Mouse (Mus musculus) C2C12 (cell line): ENCODE results near the gene Cnep1r1. TPM values are rescaled to one million over a fixed set of nuclear protein-coding genes. Genes with fewer than 3 reads are reported as not detected.

Experiments
- H3K27me3 ChIP-seq: one replicate; pipeline ENCODE4 v1.6.1; 2011; ENCODE audit not compliant: control insufficient read depth, insufficient read depth, insufficient read length
- H3K36me3 ChIP-seq: one replicate; pipeline ENCODE4 v1.6.1; 2011; ENCODE audit not compliant: control insufficient read depth, insufficient read depth
- H3K4me3 ChIP-seq: one replicate; pipeline ENCODE4 v1.5.1; 2011; ENCODE audit warnings: mild to moderate bottlenecking, control low read depth; ENCODE audit not compliant: poor library complexity, insufficient read depth, severe bottlenecking
- H3K79me2 ChIP-seq: one replicate; pipeline ENCODE4 v1.6.1; 2011; ENCODE audit not compliant: control insufficient read depth, insufficient read depth
- H3K79me3 ChIP-seq: one replicate; pipeline ENCODE4 v1.6.1; 2011; ENCODE audit warnings: low read depth, control low read depth
- H3ac ChIP-seq: one replicate; pipeline ENCODE3; 2011; ENCODE audit warnings: low read depth; ENCODE audit not compliant: control insufficient read depth, insufficient read length
- CEBPB ChIP-seq: IDR thresholded peaks from one replicate; pipeline ENCODE4 v1.6.1; 2011; ENCODE audit warnings: low read depth, mild to moderate bottlenecking, control low read depth, moderate library complexity
- CTCF ChIP-seq: IDR thresholded peaks from one replicate; pipeline ENCODE4 v1.5.1; 2011; ENCODE audit not compliant: control insufficient read depth, insufficient read depth, insufficient read length
- FOSL1 ChIP-seq: IDR thresholded peaks from one replicate; pipeline ENCODE4 v1.8.0; 2011; ENCODE audit warnings: mild to moderate bottlenecking, low read length; ENCODE audit not compliant: poor library complexity, insufficient read depth, severe bottlenecking
- MAX ChIP-seq: IDR thresholded peaks from one replicate; pipeline ENCODE4 v1.6.1; 2011; ENCODE audit warnings: mild to moderate bottlenecking, control low read depth
- MYOD1 ChIP-seq: IDR thresholded peaks from one replicate; pipeline ENCODE4 v1.6.1; 2011; ENCODE audit warnings: low read depth; ENCODE audit not compliant: control insufficient read depth, insufficient read length
- MYOG ChIP-seq: IDR thresholded peaks from one replicate; pipeline ENCODE4 v1.6.1; 2011; ENCODE audit not compliant: control insufficient read depth, insufficient read length; ENCODE audit errors: extremely low read depth
- USF1 ChIP-seq: IDR thresholded peaks from one replicate; pipeline ENCODE4 v1.6.1; 2011; ENCODE audit warnings: low read depth, mild to moderate bottlenecking, control low read depth, moderate library complexity
- microRNA-seq: library from miRNA; unstranded; fragments of <30 nt; microRNA quantifications from one replicate; pipeline ENCODE4, GENCODE M21; 2019; ENCODE audit warnings: borderline microRNAs expressed
- polyA plus RNA-seq: library from polyadenylated mRNA; unstranded; fragments of >200 nt; fragmentation: generic; extraction: Trizol; gene quantifications from one replicate; pipeline ENCODE4 v1.2.1, GENCODE M21; 2012; ENCODE audit warnings: missing spikeins

The Cnep1r1 gene
- polyA plus RNA-seq, 1 experiment, result 17.9 TPM

GRCm38 (mm10) chr8:88160237-88160995, 41.8 kb downstream of the Cnep1r1 start:
- TF ChIP-seq CTCF, result no peak
- TF ChIP-seq CEBPB, result peak; percentile 81
- Histone ChIP-seq H3K79me2 (no peaks in the 10 kb centered on the region), H3K4me3 (no peak overlapping the region), H3ac (no peak overlapping the region), H3K36me3 (peaks cover 79% of the 10 kb centered on the region), H3K27me3 (no peaks in the 10 kb centered on the region), H3K79me3 (no peaks in the 10 kb centered on the region)

- no peak overlapping the region for H3K4me3 ChIP-seq
- peaks cover 79% of the 10 kb centered on the region for H3K36me3 ChIP-seq
- TF ChIP-seq USF1, result no peak
- no peak for TF ChIP-seq MYOG
- no peak for TF ChIP-seq FOSL1
- peak; percentile 32 for TF ChIP-seq CTCF
- no peaks in the 10 kb centered on the region for H3K27me3 ChIP-seq
- H3K79me2 ChIP-seq, result no peaks in the 10 kb centered on the region
- no peaks in the 10 kb centered on the region for H3K79me3 ChIP-seq
- no peak overlapping the region for H3ac ChIP-seq
These were observed 42.9 kb downstream of the Cnep1r1 start for GRCm38 (mm10) chr8:88161439-88161838.

GRCm38 (mm10) chr8:88175264-88175663, 56.7 kb downstream of the Cnep1r1 start:
- Histone ChIP-seq H3K36me3 (peaks cover 9% of the 10 kb centered on the region), H3K79me2 (no peaks in the 10 kb centered on the region), H3K27me3 (no peaks in the 10 kb centered on the region), H3K79me3 (no peaks in the 10 kb centered on the region), H3K4me3 (no peak overlapping the region), H3ac (no peak overlapping the region)
- TF ChIP-seq CEBPB, result no peak
- no peak for TF ChIP-seq CTCF
- no peak for TF ChIP-seq FOSL1
- TF ChIP-seq USF1, result no peak
- TF ChIP-seq MYOG, result no peak
- no peak for TF ChIP-seq MYOD1
- no peak for TF ChIP-seq MAX

GRCm38 (mm10) chr8:88177291-88177690, 58.7 kb downstream of the Cnep1r1 start:
- Histone ChIP-seq H3K36me3 (no peaks in the 10 kb centered on the region), H3K4me3 (no peak overlapping the region), H3K79me2 (no peaks in the 10 kb centered on the region), H3K27me3 (no peaks in the 10 kb centered on the region), H3K79me3 (no peaks in the 10 kb centered on the region), H3ac (no peak overlapping the region)
- TF ChIP-seq MAX (no peak), CTCF (no peak), USF1 (no peak), MYOG (no peak), FOSL1 (no peak), MYOD1 (no peak), CEBPB (no peak)

- H3K36me3 ChIP-seq, result no peaks in the 10 kb centered on the region
- no peak overlapping the region for H3K4me3 ChIP-seq
- no peak overlapping the region for H3ac ChIP-seq
- H3K79me2 ChIP-seq, result no peaks in the 10 kb centered on the region
- H3K79me3 ChIP-seq, result no peaks in the 10 kb centered on the region
- H3K27me3 ChIP-seq, result no peaks in the 10 kb centered on the region
- TF ChIP-seq MYOG (no peak), MYOD1 (no peak), FOSL1 (no peak)
These were observed 64.6 kb downstream of the Cnep1r1 start for GRCm38 (mm10) chr8:88183121-88183520.

Small RNAs within 50 kb of the gene (microRNA-seq; reads per million reads assigned to microRNA genes)
- 1.1 reads per million, percentile 25 among the genes with 10 or more reads in this experiment for gene Mir7071

Other genes starting within 250 kb of the Cnep1r1 start
- gene Zfp423, start 159.2 kb upstream of the Cnep1r1 start, polyA plus RNA-seq, result 0.14 TPM
- 32.4 TPM for gene Heatr3, start 19.1 kb downstream of the Cnep1r1 start, polyA plus RNA-seq
- gene Tent4b, start 80.4 kb downstream of the Cnep1r1 start, polyA plus RNA-seq, result 8.4 TPM
- gene Adcy7, start 153.6 kb downstream of the Cnep1r1 start, polyA plus RNA-seq, result 66.9 TPM
- gene Brd7, start 243.4 kb downstream of the Cnep1r1 start, polyA plus RNA-seq, result 16.9 TPM